Mouse (Mus musculus) myocyte (in vitro differentiated cells): ENCODE data around the gene Bglap3. TPM values are rescaled to one million over a fixed set of nuclear protein-coding genes. Genes with fewer than 3 reads are reported as not detected.

ENCODE experiments used
- H3K27me3 ChIP-seq: one replicate; pipeline ENCODE4 v1.6.1; 2011; ENCODE audit not compliant: control insufficient read depth, insufficient read depth, insufficient read length
- H3K36me3 ChIP-seq: one replicate; pipeline ENCODE4 v1.6.1; 2011; ENCODE audit not compliant: control insufficient read depth, insufficient read depth
- H3K4me2 ChIP-seq: one replicate; pipeline ENCODE4 v1.6.1; 2011; ENCODE audit warnings: low read depth, control low read depth
- H3K4me3 ChIP-seq: one replicate; pipeline ENCODE4 v1.5.1; 2011; ENCODE audit warnings: mild to moderate bottlenecking, control low read depth, moderate library complexity
- H3K79me2 ChIP-seq: one replicate; pipeline ENCODE4 v1.6.1; 2011; ENCODE audit not compliant: control insufficient read depth, insufficient read depth
- H3ac ChIP-seq: one replicate; pipeline ENCODE4 v1.6.1; 2011; ENCODE audit not compliant: control insufficient read depth, insufficient read length
- CEBPB ChIP-seq: IDR thresholded peaks from 2 replicates; pipeline ENCODE4 v1.6.1; 2011; ENCODE audit warnings: mild to moderate bottlenecking, moderate library complexity; ENCODE audit not compliant: poor library complexity, insufficient read depth, severe bottlenecking
- E2F4 ChIP-seq: IDR thresholded peaks from one replicate; pipeline ENCODE4 v1.6.1; 2011; ENCODE audit warnings: mild to moderate bottlenecking, control low read depth, moderate library complexity; ENCODE audit not compliant: insufficient read depth
- MAX ChIP-seq: IDR thresholded peaks from one replicate; pipeline ENCODE4 v1.6.1; 2011; ENCODE audit warnings: low read depth, mild to moderate bottlenecking, control low read depth
- MYOD1 ChIP-seq, 3 experiments: IDR thresholded peaks; one replicate each; pipeline ENCODE4 v1.6.1; 2011; ENCODE audit warnings: control low read depth in 2 of 3, low read depth in 2 of 3, mild to moderate bottlenecking in 2 of 3, moderate library complexity in 1 of 3; ENCODE audit not compliant: insufficient read length in 2 of 3, control insufficient read depth in 1 of 3
- MYOG ChIP-seq, 3 experiments: IDR thresholded peaks; one replicate each; pipeline ENCODE4 v1.6.1; 2011; ENCODE audit warnings: control low read depth in 2 of 3, low read depth in 2 of 3, mild to moderate bottlenecking in 2 of 3; ENCODE audit not compliant: insufficient read length in 2 of 3, control insufficient read depth in 1 of 3, insufficient read depth in 1 of 3
- POLR2A ChIP-seq: IDR thresholded peaks from one replicate; pipeline ENCODE4 v1.6.1; 2011; ENCODE audit warnings: low read depth, mild to moderate bottlenecking, control low read depth, moderate library complexity; ENCODE audit not compliant: insufficient read length
- POLR2AphosphoS2 ChIP-seq: IDR thresholded peaks from one replicate; pipeline ENCODE4 v1.6.1; 2011; ENCODE audit warnings: low read depth, control low read depth; ENCODE audit not compliant: insufficient read length
- REST ChIP-seq: IDR thresholded peaks from one replicate; pipeline ENCODE4 v1.6.1; 2011; ENCODE audit warnings: mild to moderate bottlenecking, control low read depth, moderate library complexity; ENCODE audit not compliant: insufficient read depth, insufficient read length
- SRF ChIP-seq: IDR thresholded peaks from one replicate; pipeline ENCODE4 v1.6.1; 2011; ENCODE audit warnings: low read depth; ENCODE audit not compliant: control insufficient read depth, insufficient read length
- TCF12 ChIP-seq: IDR thresholded peaks from one replicate; pipeline ENCODE4 v1.6.1; 2011; ENCODE audit warnings: mild to moderate bottlenecking, control low read depth; ENCODE audit not compliant: poor library complexity, insufficient read depth, severe bottlenecking
- TCF3 ChIP-seq: IDR thresholded peaks from one replicate; pipeline ENCODE4 v1.6.1; 2011; ENCODE audit warnings: low read depth, control low read depth; ENCODE audit not compliant: insufficient read length
- USF1 ChIP-seq: IDR thresholded peaks from one replicate; pipeline ENCODE4 v1.6.1; 2011; ENCODE audit warnings: low read depth, mild to moderate bottlenecking, control low read depth, moderate library complexity
- polyA plus RNA-seq: library from polyadenylated mRNA; unstranded; fragments of >200 nt; fragmentation: generic; extraction: Trizol; gene quantifications from one replicate; pipeline ENCODE4 v1.2.1, GENCODE M21; 2012; ENCODE audit warnings: missing spikeins

Gene Bglap3
- polyA plus RNA-seq, 1 experiment, result 0.95 TPM

- Histone ChIP-seq H3K4me3 (no peak overlapping the region), H3K79me2 (no peaks in the 10 kb centered on the region), H3K27me3 (no peaks in the 10 kb centered on the region), H3ac (no peak overlapping the region), H3K4me2 (no peak overlapping the region), H3K36me3 (peaks cover 4% of the 10 kb centered on the region)
- TF ChIP-seq USF1, result no peak
- no peak for TF ChIP-seq REST
- TF ChIP-seq CEBPB, result no peak
- TF ChIP-seq MAX, result no peak
- no peak for TF ChIP-seq POLR2AphosphoS2
Measured at GRCm38 (mm10) chr3:88412636-88413035, 40.1 kb upstream of the Bglap3 start.

GRCm38 (mm10) chr3:88411681-88412080 lies 39.1 kb upstream of the Bglap3 start:
- peaks cover 3% of the 10 kb centered on the region for H3K79me2 ChIP-seq
- no peak overlapping the region for H3K4me2 ChIP-seq
- no peak overlapping the region for H3ac ChIP-seq
- peak in 2 of 3 experiments; percentile 38 to 49 for TF ChIP-seq MYOD1 (IDR thresholded peaks at IDR 0.05; ENCODE audit: control insufficient read depth in 1 of 3, insufficient read length in 2 of 3, low read depth in 2 of 3)
- TF ChIP-seq MYOG (IDR thresholded peaks at IDR 0.05; ENCODE audit: control insufficient read depth in 1 of 3, insufficient read depth in 1 of 3, insufficient read length in 2 of 3, low read depth in 2 of 3), result peak in 1 of 3 experiments; percentile 28
- TF ChIP-seq REST, result no peak
- H3K4me3 ChIP-seq, result no peak overlapping the region
- H3K36me3 ChIP-seq, result peaks cover 4% of the 10 kb centered on the region
- H3K27me3 ChIP-seq, result no peaks in the 10 kb centered on the region

- peak overlapping the region; percentile 83 for H3K4me3 ChIP-seq
- peak overlapping the region; percentile 30 for H3ac ChIP-seq
- H3K36me3 ChIP-seq, result peaks cover 4% of the 10 kb centered on the region
- peaks cover 12% of the 10 kb centered on the region for H3K79me2 ChIP-seq
- H3K27me3 ChIP-seq, result no peaks in the 10 kb centered on the region
- peak overlapping the region; percentile 76 for H3K4me2 ChIP-seq
- no peak for TF ChIP-seq USF1
- no peak for TF ChIP-seq POLR2AphosphoS2
- no peak for TF ChIP-seq TCF3
- no peak for TF ChIP-seq MYOD1 (IDR thresholded peaks at IDR 0.05; ENCODE audit: control insufficient read depth in 1 of 3, insufficient read length in 2 of 3, low read depth in 2 of 3)
- TF ChIP-seq TCF12, result no peak
- no peak for TF ChIP-seq E2F4
- no peak for TF ChIP-seq MAX
- TF ChIP-seq SRF, result no peak
- TF ChIP-seq MYOG (IDR thresholded peaks at IDR 0.05; ENCODE audit: control insufficient read depth in 1 of 3, insufficient read depth in 1 of 3, insufficient read length in 2 of 3, low read depth in 2 of 3), result no peak
- no peak for TF ChIP-seq CEBPB
- TF ChIP-seq REST, result no peak
- TF ChIP-seq POLR2A, result no peak
Measured at GRCm38 (mm10) chr3:88410645-88411031, 38.1 kb upstream of the Bglap3 start.

GRCm38 (mm10) chr3:88409741-88410644 lies 37.5 kb upstream of the Bglap3 start, which contains the start of gene Pmf1:
TSS of gene Pmf1 (minus strand) at chr3:88410331.
- peak within 1 kb of the TSS; percentile 83 for H3K4me3 ChIP-seq
- peak; percentile 58 for TF ChIP-seq E2F4
- no peak for TF ChIP-seq REST
- peak in 1 of 3 experiments; percentile 39 for TF ChIP-seq MYOG (IDR thresholded peaks at IDR 0.05; ENCODE audit: control insufficient read depth in 1 of 3, insufficient read depth in 1 of 3, insufficient read length in 2 of 3, low read depth in 2 of 3)
- no peak for TF ChIP-seq TCF12
- TF ChIP-seq TCF3, result no peak
- TF ChIP-seq POLR2A, result peak; percentile 100
- peak in 1 of 3 experiments; percentile 25 for TF ChIP-seq MYOD1 (IDR thresholded peaks at IDR 0.05; ENCODE audit: control insufficient read depth in 1 of 3, insufficient read length in 2 of 3, low read depth in 2 of 3)
- TF ChIP-seq MAX, result no peak
- TF ChIP-seq POLR2AphosphoS2, result peak; percentile 99
- peak; percentile 97 for TF ChIP-seq USF1
- peaks cover 16% of the 10 kb centered on the region for H3K79me2 ChIP-seq
- peak within 1 kb of the TSS; percentile 76 for H3K4me2 ChIP-seq
- H3K36me3 ChIP-seq, result peaks cover 4% of the 10 kb centered on the region
- H3ac ChIP-seq, result peak within 1 kb of the TSS; percentile 30
- no peaks in the 10 kb centered on the region for H3K27me3 ChIP-seq

GRCm38 (mm10) chr3:88408953-88409352 lies 36.4 kb upstream of the Bglap3 start:
- peak overlapping the region; percentile 83 for H3K4me3 ChIP-seq
- H3K27me3 ChIP-seq, result no peaks in the 10 kb centered on the region
- H3K79me2 ChIP-seq, result peaks cover 16% of the 10 kb centered on the region
- H3K4me2 ChIP-seq, result peak overlapping the region; percentile 76
- H3ac ChIP-seq, result peak overlapping the region; percentile 30
- TF ChIP-seq TCF12 (no peak), REST (no peak), POLR2AphosphoS2 (no peak), MAX (no peak), E2F4 (no peak), SRF (no peak), MYOD1 (IDR thresholded peaks at IDR 0.05; ENCODE audit: control insufficient read depth in 1 of 3, insufficient read length in 2 of 3, low read depth in 2 of 3) (no peak), TCF3 (no peak), MYOG (IDR thresholded peaks at IDR 0.05; ENCODE audit: control insufficient read depth in 1 of 3, insufficient read depth in 1 of 3, insufficient read length in 2 of 3, low read depth in 2 of 3) (no peak), CEBPB (no peak), POLR2A (no peak), USF1 (no peak)
- no peaks in the 10 kb centered on the region for H3K36me3 ChIP-seq
